Mouse (Mus musculus): ENCODE results near the gene Foxo1. TPM values are rescaled to one million over a fixed set of nuclear protein-coding genes. Genes with fewer than 3 reads are reported as not detected.

The Foxo1 gene
- polyA plus RNA-seq, 1 experiment, result 7.5 TPM

GRCm38 (mm10) chr3:52390321-52390720 is 122.2 kb downstream of the Foxo1 start:
- Histone ChIP-seq H3K27ac (ENCODE audit: insufficient read depth, low read length) (no peak overlapping the region), H3K4me3 (ENCODE audit: insufficient read depth, low read length) (no peak overlapping the region), H3K4me1 (ENCODE audit: control insufficient read depth, insufficient read depth, low read length) (no peaks in the 10 kb centered on the region)
- TF ChIP-seq POLR2A (IDR thresholded peaks at IDR 0.05; ENCODE audit: low read depth, low read length), result no peak
- TF ChIP-seq CTCF (IDR thresholded peaks at IDR 0.05; ENCODE audit: borderline replicate concordance, insufficient read depth, low read length), result no peak

GRCm38 (mm10) chr3:52390766-52391665 is 122.9 kb downstream of the Foxo1 start:
- H3K27ac ChIP-seq (ENCODE audit: insufficient read depth, low read length), result no peak overlapping the region
- no peak overlapping the region for H3K4me3 ChIP-seq (ENCODE audit: insufficient read depth, low read length)
- TF ChIP-seq POLR2A (IDR thresholded peaks at IDR 0.05; ENCODE audit: low read depth, low read length) (no peak), CTCF (IDR thresholded peaks at IDR 0.05; ENCODE audit: borderline replicate concordance, insufficient read depth, low read length) (no peak)
- no peaks in the 10 kb centered on the region for H3K4me1 ChIP-seq (ENCODE audit: control insufficient read depth, insufficient read depth, low read length)

- Histone ChIP-seq H3K4me1 (ENCODE audit: control insufficient read depth, insufficient read depth, low read length) (no peaks in the 10 kb centered on the region), H3K27ac (ENCODE audit: insufficient read depth, low read length) (no peak overlapping the region), H3K4me3 (ENCODE audit: insufficient read depth, low read length) (no peak overlapping the region)
- TF ChIP-seq CTCF (IDR thresholded peaks at IDR 0.05; ENCODE audit: borderline replicate concordance, insufficient read depth, low read length) (no peak), POLR2A (IDR thresholded peaks at IDR 0.05; ENCODE audit: low read depth, low read length) (no peak)
Measured at GRCm38 (mm10) chr3:52391897-52392296, 123.8 kb downstream of the Foxo1 start.

GRCm38 (mm10) chr3:52392521-52392920 is 124.4 kb downstream of the Foxo1 start:
- Histone ChIP-seq H3K4me3 (ENCODE audit: insufficient read depth, low read length) (no peak overlapping the region), H3K27ac (ENCODE audit: insufficient read depth, low read length) (no peak overlapping the region), H3K4me1 (ENCODE audit: control insufficient read depth, insufficient read depth, low read length) (no peaks in the 10 kb centered on the region)
- TF ChIP-seq POLR2A (IDR thresholded peaks at IDR 0.05; ENCODE audit: low read depth, low read length) (no peak), CTCF (IDR thresholded peaks at IDR 0.05; ENCODE audit: borderline replicate concordance, insufficient read depth, low read length) (no peak)

GRCm38 (mm10) chr3:52393171-52393570 is 125.0 kb downstream of the Foxo1 start:
- no peak overlapping the region for H3K27ac ChIP-seq (ENCODE audit: insufficient read depth, low read length)

GRCm38 (mm10) chr3:52396121-52396731 is 128.1 kb downstream of the Foxo1 start:
- no peak for TF ChIP-seq CTCF (IDR thresholded peaks at IDR 0.05; ENCODE audit: borderline replicate concordance, insufficient read depth, low read length)
- no peak for TF ChIP-seq POLR2A (IDR thresholded peaks at IDR 0.05; ENCODE audit: low read depth, low read length)
- Histone ChIP-seq H3K4me3 (ENCODE audit: insufficient read depth, low read length) (no peak overlapping the region), H3K4me1 (ENCODE audit: control insufficient read depth, insufficient read depth, low read length) (peaks cover 3% of the 10 kb centered on the region; the same call in 1 of the 2 replicates), H3K27ac (ENCODE audit: insufficient read depth, low read length) (no peak overlapping the region)

More at GRCm38 (mm10) chr3:52393171-52393570, 125.0 kb downstream of the Foxo1 start:
- Histone ChIP-seq H3K4me1 (ENCODE audit: control insufficient read depth, insufficient read depth, low read length) (no peaks in the 10 kb centered on the region), H3K4me3 (ENCODE audit: insufficient read depth, low read length) (no peak overlapping the region)
- TF ChIP-seq POLR2A (IDR thresholded peaks at IDR 0.05; ENCODE audit: low read depth, low read length) (no peak), CTCF (IDR thresholded peaks at IDR 0.05; ENCODE audit: borderline replicate concordance, insufficient read depth, low read length) (no peak)

- H3K4me3 ChIP-seq (ENCODE audit: insufficient read depth, low read length), result no peak overlapping the region
- TF ChIP-seq CTCF (IDR thresholded peaks at IDR 0.05; ENCODE audit: borderline replicate concordance, insufficient read depth, low read length), result no peak
- TF ChIP-seq POLR2A (IDR thresholded peaks at IDR 0.05; ENCODE audit: low read depth, low read length), result no peak
- no peak overlapping the region for H3K27ac ChIP-seq (ENCODE audit: insufficient read depth, low read length)
- peaks cover 3% of the 10 kb centered on the region; the same call in 1 of the 2 replicates for H3K4me1 ChIP-seq (ENCODE audit: control insufficient read depth, insufficient read depth, low read length)
Measured at GRCm38 (mm10) chr3:52396951-52397615, 128.9 kb downstream of the Foxo1 start.

GRCm38 (mm10) chr3:52397961-52398360 is 129.8 kb downstream of the Foxo1 start:
- Histone ChIP-seq H3K4me1 (ENCODE audit: control insufficient read depth, insufficient read depth, low read length) (peaks cover 3% of the 10 kb centered on the region; the same call in 1 of the 2 replicates), H3K4me3 (ENCODE audit: insufficient read depth, low read length) (no peak overlapping the region), H3K27ac (ENCODE audit: insufficient read depth, low read length) (no peak overlapping the region)
- TF ChIP-seq CTCF (IDR thresholded peaks at IDR 0.05; ENCODE audit: borderline replicate concordance, insufficient read depth, low read length) (no peak), POLR2A (IDR thresholded peaks at IDR 0.05; ENCODE audit: low read depth, low read length) (no peak)

- no peak overlapping the region for H3K4me3 ChIP-seq (ENCODE audit: insufficient read depth, low read length)
- no peak overlapping the region for H3K27ac ChIP-seq (ENCODE audit: insufficient read depth, low read length)
- H3K4me1 ChIP-seq (ENCODE audit: control insufficient read depth, insufficient read depth, low read length), result peaks cover 3% of the 10 kb centered on the region; the same call in 1 of the 2 replicates
- TF ChIP-seq CTCF (IDR thresholded peaks at IDR 0.05; ENCODE audit: borderline replicate concordance, insufficient read depth, low read length) (no peak), POLR2A (IDR thresholded peaks at IDR 0.05; ENCODE audit: low read depth, low read length) (no peak)
Measured at GRCm38 (mm10) chr3:52400284-52401161, 132.4 kb downstream of the Foxo1 start.

Data from embryonic fibroblast, embryonic 13.5 days (primary cell).